Mouse (Mus musculus): ENCODE measurements around the gene Cox4i2. TPM values are rescaled to one million over a fixed set of nuclear protein-coding genes. Genes with fewer than 3 reads are reported as not detected.
A peak's percentile ranks its signal among the peaks of the same experiment; 100 is the strongest.

Cox4i2 gene
- polyA plus RNA-seq, 1 experiment from 2014 or later, result 21.1 TPM

DNA sequence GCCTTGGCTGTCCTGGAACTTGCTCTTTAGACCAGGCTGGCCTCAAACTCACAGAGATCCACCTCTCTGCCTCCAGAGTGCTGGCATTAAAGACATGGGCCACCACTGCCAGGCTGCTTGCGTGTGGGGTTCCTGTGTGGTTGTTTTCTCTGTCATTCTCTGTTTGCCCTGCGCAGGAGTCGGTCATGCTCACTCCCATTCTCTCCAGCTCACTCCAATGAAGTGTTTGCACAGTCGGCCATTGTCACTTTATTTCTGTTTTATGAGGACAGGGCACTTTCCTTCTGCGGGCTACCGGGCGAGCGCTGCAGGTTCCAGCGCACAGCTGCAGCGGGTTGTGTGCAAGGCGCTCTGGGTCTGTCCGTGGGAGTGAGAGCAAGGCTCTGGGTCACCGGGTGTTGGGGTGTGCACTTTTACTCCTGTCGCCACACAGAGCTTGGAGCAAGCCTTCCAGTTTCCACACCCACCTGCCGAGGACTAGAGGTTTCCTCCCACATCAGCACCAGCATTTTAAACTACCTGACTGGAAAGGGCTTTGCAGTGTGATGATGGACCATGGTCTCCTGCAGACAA is 28.7 kb upstream of the Cox4i2 start:
- 74% methylated on average over 15 of the region's 15 CpGs for WGBS
- peak overlapping the region; percentile 52 for H3K27ac ChIP-seq
- DNase-seq (ENCODE audit: low spot score), result no peak
- no peaks in the 10 kb centered on the region for H3K9me3 ChIP-seq
- H3K36me3 ChIP-seq, result no peaks in the 10 kb centered on the region
- peaks cover 10% of the 10 kb centered on the region; the same call in 1 of the 2 replicates for H3K27me3 ChIP-seq (ENCODE audit: insufficient read depth, poor library complexity, severe bottlenecking)
- H3K4me3 ChIP-seq, result 0 out of 2 replicates have a peak overlapping the region, but pooled peaks have one; percentile 12
- H3K4me1 ChIP-seq, result peaks cover 55% of the 10 kb centered on the region

DNA sequence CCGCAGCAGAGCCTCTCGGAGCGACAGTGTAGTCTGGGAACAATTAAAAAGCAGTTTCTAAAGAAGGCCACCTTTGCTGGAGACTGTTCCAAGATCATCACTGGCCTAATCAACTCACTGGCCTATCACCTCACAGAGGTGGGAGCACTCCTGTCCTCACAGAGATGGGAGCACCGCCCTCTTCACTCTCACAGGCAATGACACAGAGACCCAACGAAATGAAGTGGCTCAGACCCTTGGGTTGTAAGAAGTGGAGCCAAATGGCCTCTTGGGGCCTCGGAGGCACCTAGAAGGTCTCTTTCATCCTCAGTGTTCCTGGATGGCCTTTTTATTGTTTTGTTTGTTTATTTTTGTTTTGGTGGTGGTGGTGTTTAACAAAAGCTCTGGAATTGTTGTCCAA is 27.8 kb upstream of the Cox4i2 start:
- no peaks in the 10 kb centered on the region for H3K36me3 ChIP-seq
- peak overlapping the region; percentile 52 for H3K27ac ChIP-seq
- DNase-seq (ENCODE audit: low spot score), result no peak
- no peak overlapping the region for H3K4me3 ChIP-seq
- H3K27me3 ChIP-seq (ENCODE audit: insufficient read depth, poor library complexity, severe bottlenecking), result peaks cover 10% of the 10 kb centered on the region; the same call in 1 of the 2 replicates
- WGBS, result 86% methylated on average over 6 of the region's 6 CpGs
- peaks cover 61% of the 10 kb centered on the region for H3K4me1 ChIP-seq
- no peaks in the 10 kb centered on the region for H3K9me3 ChIP-seq

DNA sequence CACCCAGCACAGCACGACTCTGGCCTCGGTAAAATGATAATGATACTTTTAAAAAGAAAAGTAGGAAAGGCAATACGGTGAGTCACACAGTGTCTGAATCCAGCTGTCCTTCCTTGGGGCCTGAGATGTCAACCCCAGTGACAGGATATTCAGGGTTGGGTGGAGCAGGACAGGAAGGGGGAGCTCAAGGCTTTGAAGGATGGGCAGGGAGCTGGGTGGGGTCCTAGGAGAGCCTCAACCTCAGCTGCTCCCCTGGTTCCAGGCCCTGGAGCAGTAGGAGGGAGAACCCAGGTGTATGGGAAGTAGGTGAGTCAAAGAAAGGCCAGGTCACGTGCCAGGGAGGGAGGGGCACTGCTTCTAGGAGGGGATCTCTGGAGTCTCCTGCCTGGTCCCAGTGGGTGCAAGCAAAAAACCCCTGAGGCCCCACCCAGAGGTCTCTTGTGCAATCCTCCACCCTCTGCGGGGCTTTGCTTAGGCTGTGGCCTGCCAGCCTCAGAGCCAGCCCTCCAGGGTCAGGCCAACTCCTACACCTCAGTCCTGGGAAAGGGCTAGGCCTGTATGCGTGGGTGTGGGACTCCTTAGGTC is 27.1 kb upstream of the Cox4i2 start:
- Histone ChIP-seq H3K27ac (peak overlapping the region; percentile 83), H3K27me3 (ENCODE audit: insufficient read depth, poor library complexity, severe bottlenecking) (peaks cover 10% of the 10 kb centered on the region; the same call in 1 of the 2 replicates), H3K4me3 (no peak overlapping the region), H3K36me3 (no peaks in the 10 kb centered on the region), H3K4me1 (peaks cover 65% of the 10 kb centered on the region), H3K9me3 (no peaks in the 10 kb centered on the region)
- 60% methylated on average over 6 of the region's 6 CpGs for WGBS
- no peak for DNase-seq (ENCODE audit: low spot score)

DNA sequence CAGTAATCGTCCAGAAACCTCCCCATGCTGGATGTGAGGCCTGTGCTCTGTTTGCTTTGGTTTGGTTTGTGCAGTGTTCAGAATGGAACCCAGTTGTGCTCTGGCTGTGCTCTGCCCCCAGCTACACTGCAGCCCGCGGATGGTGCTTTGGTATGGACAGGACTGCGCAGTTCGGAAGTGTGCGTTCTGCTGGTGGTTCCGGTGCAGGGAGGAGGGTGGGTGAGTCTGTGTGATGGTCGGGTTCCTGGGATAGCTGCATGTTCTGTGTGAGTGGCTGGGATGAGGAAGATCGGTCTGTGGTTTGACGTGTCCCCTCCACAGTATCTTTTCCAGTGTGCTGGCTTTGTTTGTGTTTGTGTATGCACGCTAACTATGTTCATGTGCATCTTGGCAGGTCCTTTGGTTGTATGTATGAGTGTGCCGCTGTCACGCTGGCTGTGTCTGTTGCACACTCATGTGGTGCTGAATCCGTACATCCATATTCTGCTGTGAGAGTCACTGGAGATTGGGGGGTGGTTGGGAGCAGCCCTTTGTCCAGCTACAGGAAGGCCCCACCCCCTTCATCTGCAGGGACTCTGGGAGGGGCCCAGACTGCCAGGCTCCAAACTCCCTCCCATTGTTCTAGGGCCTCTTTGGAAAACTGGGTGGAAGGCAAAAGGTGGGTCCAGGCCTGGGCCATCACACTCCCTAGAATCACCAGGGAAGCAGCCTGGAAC is 26.0 kb upstream of the Cox4i2 start:
- 0 out of 2 replicates have a peak overlapping the region, but pooled peaks have one; percentile 1 for H3K4me3 ChIP-seq
- peaks cover 73% of the 10 kb centered on the region for H3K4me1 ChIP-seq
- no peak for DNase-seq (ENCODE audit: low spot score)
- H3K27me3 ChIP-seq (ENCODE audit: insufficient read depth, poor library complexity, severe bottlenecking), result peaks cover 10% of the 10 kb centered on the region; the same call in 1 of the 2 replicates
- WGBS, result 81% methylated on average over 14 of the region's 14 CpGs
- H3K27ac ChIP-seq, result peak overlapping the region; percentile 83
- no peaks in the 10 kb centered on the region for H3K9me3 ChIP-seq
- H3K36me3 ChIP-seq, result no peaks in the 10 kb centered on the region

DNA sequence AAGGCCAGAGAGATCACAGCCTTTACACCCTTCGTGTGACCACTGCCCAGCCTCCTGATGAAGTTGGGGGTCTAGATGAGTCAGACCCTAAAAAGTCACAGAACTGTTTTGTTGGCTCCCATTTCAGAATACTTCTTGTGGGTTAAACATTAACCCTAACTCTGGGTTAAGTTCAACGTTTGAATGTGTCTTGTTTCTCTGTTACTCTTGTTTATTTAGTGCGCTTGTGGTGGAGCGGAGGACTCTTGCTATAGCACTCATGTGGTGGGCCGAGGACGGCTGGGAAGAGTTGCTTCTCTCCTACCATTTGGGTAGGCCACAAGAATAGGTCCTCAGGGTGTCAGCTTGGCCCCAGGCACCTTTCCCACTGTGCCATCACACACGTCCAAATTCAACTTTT is 25.4 kb upstream of the Cox4i2 start:
- WGBS, result 82% methylated on average over 7 of the region's 7 CpGs
- Histone ChIP-seq H3K36me3 (no peaks in the 10 kb centered on the region), H3K4me1 (peaks cover 77% of the 10 kb centered on the region), H3K4me3 (0 out of 2 replicates have a peak overlapping the region, but pooled peaks have one; percentile 1), H3K27me3 (ENCODE audit: insufficient read depth, poor library complexity, severe bottlenecking) (peaks cover 8% of the 10 kb centered on the region; the same call in 1 of the 2 replicates), H3K9me3 (no peaks in the 10 kb centered on the region), H3K27ac (peak overlapping the region; percentile 83)
- DNase-seq (ENCODE audit: low spot score), result no peak

DNA sequence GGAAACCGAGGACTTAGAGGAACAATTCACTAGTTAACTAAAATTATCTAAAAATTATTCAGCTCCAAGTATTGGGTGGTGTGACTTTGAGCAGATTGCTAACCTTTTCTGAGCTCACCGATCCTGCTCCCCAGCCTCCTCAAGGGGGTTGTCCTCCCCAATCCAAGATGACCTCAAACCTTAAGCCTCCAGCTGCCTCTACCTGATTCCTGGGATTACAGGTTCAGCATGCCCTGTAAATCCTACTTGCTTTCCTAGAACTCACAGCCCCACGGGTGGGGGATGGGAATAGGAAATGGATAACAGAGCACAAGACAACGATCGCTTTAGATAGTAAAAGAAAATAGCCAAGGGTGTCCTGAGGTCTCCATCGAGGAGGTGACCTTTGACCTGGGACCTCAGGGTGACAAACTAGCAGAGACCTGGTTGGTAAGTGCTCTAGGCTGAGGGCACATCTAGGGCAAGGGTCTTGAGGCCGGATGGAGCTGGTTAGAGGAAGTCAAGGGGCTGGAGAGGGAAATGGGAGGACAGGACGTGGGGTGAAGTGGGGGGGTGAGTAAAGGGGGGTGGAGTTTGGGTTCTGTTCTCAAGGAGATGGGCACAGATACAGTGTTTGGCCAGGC is 24.8 kb upstream of the Cox4i2 start:
- H3K4me1 ChIP-seq, result peaks cover 76% of the 10 kb centered on the region

DNA sequence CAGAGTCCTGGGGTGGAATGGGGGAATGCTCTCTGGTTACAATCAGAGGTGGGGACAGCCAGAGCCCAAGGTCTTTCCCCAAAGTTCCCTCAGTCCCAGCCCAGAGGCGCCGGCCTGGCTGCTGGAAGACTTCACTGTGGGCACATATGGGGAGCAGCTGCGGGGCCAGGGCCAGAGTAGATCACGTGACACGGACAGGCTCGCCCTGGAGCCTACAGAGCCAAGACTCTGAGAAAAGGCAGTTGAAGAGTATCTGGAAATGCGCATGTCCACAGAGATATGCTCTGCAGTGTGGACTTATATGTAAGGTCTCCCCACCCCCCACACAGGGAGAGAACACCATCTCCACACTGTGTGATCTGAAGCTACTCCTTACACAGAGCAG is 24.3 kb upstream of the Cox4i2 start:
- WGBS, result 25% methylated on average over 7 of the region's 7 CpGs
- DNase-seq (ENCODE audit: low spot score), result no peak
- H3K4me3 ChIP-seq, result 0 out of 2 replicates have a peak overlapping the region, but pooled peaks have one; percentile 22
- H3K9me3 ChIP-seq, result no peaks in the 10 kb centered on the region
- H3K4me1 ChIP-seq, result peaks cover 76% of the 10 kb centered on the region
- no peaks in the 10 kb centered on the region for H3K36me3 ChIP-seq
- H3K27ac ChIP-seq, result peak overlapping the region; percentile 83
- 0 out of 2 replicates have a peak, but pooled peaks cover 4% of the 10 kb centered on the region for H3K27me3 ChIP-seq (ENCODE audit: insufficient read depth, poor library complexity, severe bottlenecking)

More for the DNA sequence above, 24.8 kb upstream of the Cox4i2 start:
- WGBS, result 39% methylated on average over 8 of the region's 8 CpGs
- no peaks in the 10 kb centered on the region for H3K36me3 ChIP-seq
- DNase-seq (ENCODE audit: low spot score), result no peak
- H3K27me3 ChIP-seq (ENCODE audit: insufficient read depth, poor library complexity, severe bottlenecking), result 0 out of 2 replicates have a peak, but pooled peaks cover 4% of the 10 kb centered on the region
- H3K4me3 ChIP-seq, result no peak overlapping the region
- no peaks in the 10 kb centered on the region for H3K9me3 ChIP-seq
- H3K27ac ChIP-seq, result peak overlapping the region; percentile 83

DNA sequence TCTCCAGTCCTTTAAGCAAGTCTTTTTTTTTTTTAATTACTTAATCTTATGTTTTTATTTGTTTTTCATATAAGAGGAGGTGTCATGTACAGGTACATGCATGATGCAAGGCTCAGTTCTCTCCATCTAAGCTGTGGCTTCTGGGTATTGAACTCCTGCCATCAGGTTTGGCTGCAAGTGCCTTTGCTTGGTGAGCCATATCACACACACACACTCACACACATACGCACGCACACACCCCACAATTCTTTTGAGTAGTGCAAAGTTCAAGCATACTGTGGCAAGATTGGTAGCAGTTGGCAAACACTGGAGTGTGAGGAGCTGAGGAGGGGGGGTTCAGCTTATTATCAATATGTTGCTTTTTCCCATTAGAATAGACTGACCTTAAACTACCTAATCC is 20.8 kb upstream of the Cox4i2 start:
- peak overlapping the region; percentile 97 for H3K27ac ChIP-seq
- no peaks in the 10 kb centered on the region for H3K27me3 ChIP-seq (ENCODE audit: insufficient read depth, poor library complexity, severe bottlenecking)
- H3K9me3 ChIP-seq, result no peaks in the 10 kb centered on the region
- peaks cover 7% of the 10 kb centered on the region for H3K36me3 ChIP-seq
- peaks cover 77% of the 10 kb centered on the region for H3K4me1 ChIP-seq
- no peak for DNase-seq (ENCODE audit: low spot score)
- 86% methylated on average over 2 of the region's 2 CpGs for WGBS
- no peak overlapping the region for H3K4me3 ChIP-seq

DNA sequence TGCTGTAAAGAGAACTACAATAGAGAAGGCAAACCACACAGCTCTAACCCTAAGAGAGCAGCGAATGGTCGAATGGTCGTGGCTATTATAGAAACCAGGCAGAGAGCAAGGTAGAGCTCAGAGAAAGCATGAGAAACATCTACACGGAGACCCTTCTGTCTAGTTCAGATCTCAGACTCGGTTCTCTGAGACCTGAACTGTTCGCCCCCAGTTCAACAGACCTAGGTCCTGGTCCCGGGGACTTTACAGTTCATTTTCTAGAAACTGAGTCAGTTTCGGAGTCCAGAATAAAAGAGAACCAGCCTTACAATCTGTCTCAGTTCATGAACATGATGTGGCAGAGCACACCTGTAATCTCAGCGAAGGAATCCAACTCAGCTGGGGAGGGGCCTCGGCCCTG is 19.5 kb upstream of the Cox4i2 start:
- peaks cover 8% of the 10 kb centered on the region for H3K36me3 ChIP-seq
- no peaks in the 10 kb centered on the region for H3K27me3 ChIP-seq (ENCODE audit: insufficient read depth, poor library complexity, severe bottlenecking)
- peak overlapping the region; percentile 87 for H3K4me3 ChIP-seq
- peak overlapping the region; percentile 97 for H3K27ac ChIP-seq
- WGBS, result 12% methylated on average over 10 of the region's 10 CpGs
- peaks cover 81% of the 10 kb centered on the region for H3K4me1 ChIP-seq
- DNase-seq (ENCODE audit: low spot score), result no peak
- H3K9me3 ChIP-seq, result no peaks in the 10 kb centered on the region

DNA sequence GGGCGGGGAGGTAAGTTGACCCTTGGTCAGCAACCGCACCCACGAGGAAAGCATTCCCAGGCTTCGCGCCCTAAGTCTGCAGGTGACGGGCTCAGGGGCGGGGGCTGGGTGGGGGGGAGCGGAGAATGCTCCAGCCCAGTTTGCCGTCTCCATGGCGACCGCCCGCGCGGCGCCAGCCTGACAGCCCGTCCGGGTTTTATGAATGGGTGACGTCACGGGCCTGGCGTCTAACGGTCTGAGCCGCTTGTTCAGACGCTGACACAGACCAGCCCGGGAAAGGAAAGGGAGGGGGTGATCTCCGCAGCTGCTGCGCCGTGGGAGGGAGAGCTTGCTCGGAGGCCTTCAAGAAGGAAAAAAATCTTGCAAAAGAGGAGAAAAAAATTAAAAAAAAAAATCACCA is 19.0 kb upstream of the Cox4i2 start:
- Histone ChIP-seq H3K27ac (peak overlapping the region; percentile 97), H3K9me3 (no peaks in the 10 kb centered on the region), H3K4me1 (peaks cover 81% of the 10 kb centered on the region), H3K27me3 (ENCODE audit: insufficient read depth, poor library complexity, severe bottlenecking) (no peaks in the 10 kb centered on the region), H3K36me3 (peaks cover 8% of the 10 kb centered on the region), H3K4me3 (peak overlapping the region; percentile 87)
- under 1% methylated on average over 28 of the region's 28 CpGs for WGBS
- DNase-seq (ENCODE audit: low spot score), result peak; percentile 98

DNA sequence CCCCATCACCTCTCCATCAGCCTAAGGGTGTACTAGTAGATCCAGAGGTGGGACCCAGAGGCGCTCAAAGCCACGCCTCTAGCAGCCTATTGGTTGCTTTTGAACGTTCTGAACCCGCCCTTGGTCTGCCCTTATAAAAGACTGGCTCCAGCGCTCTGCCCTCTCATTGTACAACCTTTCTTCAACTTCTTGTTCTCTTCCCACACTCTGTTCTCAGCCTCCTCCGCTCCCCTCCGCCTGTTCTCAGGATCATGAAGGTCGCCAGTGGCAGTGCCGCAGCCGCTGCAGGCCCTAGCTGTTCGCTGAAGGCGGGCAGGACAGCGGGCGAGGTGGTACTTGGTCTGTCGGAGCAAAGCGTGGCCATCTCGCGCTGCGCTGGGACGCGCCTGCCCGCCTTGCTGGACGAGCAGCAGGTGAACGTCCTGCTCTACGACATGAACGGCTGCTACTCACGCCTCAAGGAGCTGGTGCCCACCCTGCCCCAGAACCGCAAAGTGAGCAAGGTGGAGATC is 17.8 kb upstream of the Cox4i2 start, which contains the start of gene Id1:
Id1 (plus strand) TSS at position 162 of the 512 bp plus-strand sequence.
- H3K27ac ChIP-seq, result peak within 1 kb of the TSS; percentile 97
- WGBS, result under 1% methylated on average over 28 of the region's 28 CpGs
- no peaks in the 10 kb centered on the region for H3K27me3 ChIP-seq (ENCODE audit: insufficient read depth, poor library complexity, severe bottlenecking)
- DNase-seq (ENCODE audit: low spot score), result peak; percentile 97
- H3K9me3 ChIP-seq, result no peaks in the 10 kb centered on the region
- peaks cover 81% of the 10 kb centered on the region for H3K4me1 ChIP-seq
- peaks cover 8% of the 10 kb centered on the region for H3K36me3 ChIP-seq
- H3K4me3 ChIP-seq, result peak within 1 kb of the TSS; percentile 87

DNA sequence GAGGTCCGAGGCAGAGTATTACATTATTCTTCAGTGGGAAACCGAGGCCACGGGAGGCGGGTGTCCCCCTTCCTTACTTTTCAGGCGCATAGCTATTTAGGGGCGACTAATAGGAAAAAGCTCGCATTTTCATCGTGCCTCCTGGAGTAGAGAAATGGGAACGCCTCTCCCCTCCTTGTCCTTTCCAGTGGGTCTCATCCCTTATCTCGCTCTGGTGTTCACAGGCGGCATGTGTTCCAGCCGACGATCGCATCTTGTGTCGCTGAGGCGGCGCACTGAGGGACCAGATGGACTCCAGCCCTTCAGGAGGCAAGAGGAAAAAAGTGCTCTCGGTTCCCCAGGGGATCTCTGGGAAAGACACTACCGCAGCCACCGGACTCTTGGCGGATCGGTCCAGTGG is 17.2 kb upstream of the Cox4i2 start:
- Histone ChIP-seq H3K27ac (peak overlapping the region; percentile 97), H3K27me3 (ENCODE audit: insufficient read depth, poor library complexity, severe bottlenecking) (no peaks in the 10 kb centered on the region), H3K36me3 (peaks cover 8% of the 10 kb centered on the region), H3K4me3 (peak overlapping the region; percentile 87), H3K4me1 (peaks cover 84% of the 10 kb centered on the region), H3K9me3 (no peaks in the 10 kb centered on the region)
- peak; percentile 86 for DNase-seq (ENCODE audit: low spot score)
- WGBS, result under 1% methylated on average over 22 of the region's 22 CpGs
